Mouse (Mus musculus): Measurements from ENCODE around the gene Setd2. TPM values are rescaled to one million over a fixed set of nuclear protein-coding genes. Genes with fewer than 3 reads are reported as not detected.

Gene Setd2
- polyA plus RNA-seq, 1 experiment from 2014 or later = 29.0 TPM

GRCm38 (mm10) chr9:110644295-110644694, 111.9 kb downstream of the Setd2 start:
- Histone ChIP-seq H3K36me3 (ENCODE audit: control insufficient read depth, insufficient read depth, low read length) (no peaks in the 10 kb centered on the region), H3K9ac (ENCODE audit: low read length) (no peak overlapping the region), H3K27me3 (ENCODE audit: control insufficient read depth, insufficient read depth, low read length) (no peaks in the 10 kb centered on the region), H3K4me3 (replicated peaks; ENCODE audit: low read length) (no peak overlapping the region), H3K4me1 (ENCODE audit: control insufficient read depth, insufficient read depth, low read length) (no peaks in the 10 kb centered on the region), H3K9me3 (replicated peaks; ENCODE audit: control insufficient read depth, low read length) (no peaks in the 10 kb centered on the region), H3K4me2 (ENCODE audit: low read depth, low read length) (no peak overlapping the region), H3K27ac (ENCODE audit: low read length) (no peak overlapping the region)
- 88% methylated on average over 10 of the region's 10 CpGs for WGBS
- ATAC-seq (ENCODE audit: insufficient read depth, low FRiP score) = no peak

- no peaks in the 10 kb centered on the region for H3K4me1 ChIP-seq (ENCODE audit: control insufficient read depth, insufficient read depth, low read length)
- WGBS = 79% methylated on average over 9 of the region's 9 CpGs
- no peak overlapping the region for H3K27ac ChIP-seq (ENCODE audit: low read length)
- no peaks in the 10 kb centered on the region for H3K36me3 ChIP-seq (ENCODE audit: control insufficient read depth, insufficient read depth, low read length)
- no peak overlapping the region for H3K9ac ChIP-seq (ENCODE audit: low read length)
- no peak overlapping the region for H3K4me2 ChIP-seq (ENCODE audit: low read depth, low read length)
- no peaks in the 10 kb centered on the region for H3K9me3 ChIP-seq (replicated peaks; ENCODE audit: control insufficient read depth, low read length)
- no peak overlapping the region for H3K4me3 ChIP-seq (replicated peaks; ENCODE audit: low read length)
- H3K27me3 ChIP-seq (ENCODE audit: control insufficient read depth, insufficient read depth, low read length) = no peaks in the 10 kb centered on the region
- ATAC-seq (ENCODE audit: insufficient read depth, low FRiP score) = no peak
Measured at GRCm38 (mm10) chr9:110645219-110645618, 112.8 kb downstream of the Setd2 start.

GRCm38 (mm10) chr9:110649775-110650174, 117.4 kb downstream of the Setd2 start:
- H3K4me1 ChIP-seq (ENCODE audit: control insufficient read depth, insufficient read depth, low read length) = peaks cover 17% of the 10 kb centered on the region
- peaks cover 4% of the 10 kb centered on the region; the same call in 1 of the 2 replicates for H3K27me3 ChIP-seq (ENCODE audit: control insufficient read depth, insufficient read depth, low read length)
- no peaks in the 10 kb centered on the region for H3K9me3 ChIP-seq (replicated peaks; ENCODE audit: control insufficient read depth, low read length)
- H3K27ac ChIP-seq (ENCODE audit: low read length) = no peak overlapping the region
- no peak overlapping the region for H3K4me2 ChIP-seq (ENCODE audit: low read depth, low read length)
- no peaks in the 10 kb centered on the region for H3K36me3 ChIP-seq (ENCODE audit: control insufficient read depth, insufficient read depth, low read length)
- ATAC-seq (ENCODE audit: insufficient read depth, low FRiP score) = no peak
- no peak overlapping the region for H3K4me3 ChIP-seq (replicated peaks; ENCODE audit: low read length)
- no peak overlapping the region for H3K9ac ChIP-seq (ENCODE audit: low read length)

GRCm38 (mm10) chr9:110651931-110652722, 119.7 kb downstream of the Setd2 start:
- Histone ChIP-seq H3K9ac (ENCODE audit: low read length) (peak overlapping the region; percentile 83), H3K4me2 (ENCODE audit: low read depth, low read length) (peak overlapping the region; percentile 88), H3K36me3 (ENCODE audit: control insufficient read depth, insufficient read depth, low read length) (no peaks in the 10 kb centered on the region), H3K27me3 (ENCODE audit: control insufficient read depth, insufficient read depth, low read length) (peaks cover 4% of the 10 kb centered on the region; the same call in 1 of the 2 replicates), H3K27ac (ENCODE audit: low read length) (peak overlapping the region; percentile 88), H3K4me1 (ENCODE audit: control insufficient read depth, insufficient read depth, low read length) (peaks cover 22% of the 10 kb centered on the region), H3K9me3 (replicated peaks; ENCODE audit: control insufficient read depth, low read length) (no peaks in the 10 kb centered on the region), H3K4me3 (replicated peaks; ENCODE audit: low read length) (peak overlapping the region; percentile 70)
- no peak for ATAC-seq (ENCODE audit: insufficient read depth, low FRiP score)
- WGBS = 16% methylated on average over 13 of the region's 13 CpGs

- ATAC-seq (ENCODE audit: insufficient read depth, low FRiP score) = no peak
- 20% methylated on average over 14 of the region's 14 CpGs for WGBS
- peaks cover 26% of the 10 kb centered on the region for H3K4me1 ChIP-seq (ENCODE audit: control insufficient read depth, insufficient read depth, low read length)
- H3K9ac ChIP-seq (ENCODE audit: low read length) = peak overlapping the region; percentile 83
- peak overlapping the region; percentile 88 for H3K4me2 ChIP-seq (ENCODE audit: low read depth, low read length)
- H3K36me3 ChIP-seq (ENCODE audit: control insufficient read depth, insufficient read depth, low read length) = no peaks in the 10 kb centered on the region
- H3K27me3 ChIP-seq (ENCODE audit: control insufficient read depth, insufficient read depth, low read length) = peaks cover 4% of the 10 kb centered on the region; the same call in 1 of the 2 replicates
- no peaks in the 10 kb centered on the region for H3K9me3 ChIP-seq (replicated peaks; ENCODE audit: control insufficient read depth, low read length)
- H3K27ac ChIP-seq (ENCODE audit: low read length) = peak overlapping the region; percentile 88
- peak overlapping the region; percentile 70 for H3K4me3 ChIP-seq (replicated peaks; ENCODE audit: low read length)
Measured at GRCm38 (mm10) chr9:110652963-110653654, 120.7 kb downstream of the Setd2 start.

GRCm38 (mm10) chr9:110653655-110654461, 121.5 kb downstream of the Setd2 start, which contains the start of gene Nbeal2:
Gene Nbeal2, minus strand, starts transcription at chr9:110654161.
- no peaks in the 10 kb centered on the region for H3K36me3 ChIP-seq (ENCODE audit: control insufficient read depth, insufficient read depth, low read length)
- peak within 1 kb of the TSS; percentile 88 for H3K4me2 ChIP-seq (ENCODE audit: low read depth, low read length)
- peak; percentile 88 for ATAC-seq (ENCODE audit: insufficient read depth, low FRiP score)
- H3K27me3 ChIP-seq (ENCODE audit: control insufficient read depth, insufficient read depth, low read length) = peaks cover 4% of the 10 kb centered on the region; the same call in 1 of the 2 replicates
- H3K4me1 ChIP-seq (ENCODE audit: control insufficient read depth, insufficient read depth, low read length) = peaks cover 26% of the 10 kb centered on the region
- H3K4me3 ChIP-seq (replicated peaks; ENCODE audit: low read length) = peak within 1 kb of the TSS; percentile 70
- H3K9ac ChIP-seq (ENCODE audit: low read length) = peak within 1 kb of the TSS; percentile 83
- WGBS = under 1% methylated on average over 74 of the region's 75 CpGs
- no peaks in the 10 kb centered on the region for H3K9me3 ChIP-seq (replicated peaks; ENCODE audit: control insufficient read depth, low read length)
- H3K27ac ChIP-seq (ENCODE audit: low read length) = peak within 1 kb of the TSS; percentile 88

- Histone ChIP-seq H3K4me1 (ENCODE audit: control insufficient read depth, insufficient read depth, low read length) (peaks cover 26% of the 10 kb centered on the region), H3K4me3 (replicated peaks; ENCODE audit: low read length) (no peak overlapping the region), H3K27me3 (ENCODE audit: control insufficient read depth, insufficient read depth, low read length) (peaks cover 4% of the 10 kb centered on the region; the same call in 1 of the 2 replicates), H3K27ac (ENCODE audit: low read length) (peak overlapping the region; percentile 88), H3K9ac (ENCODE audit: low read length) (peak overlapping the region; percentile 55), H3K4me2 (ENCODE audit: low read depth, low read length) (peak overlapping the region; percentile 88), H3K9me3 (replicated peaks; ENCODE audit: control insufficient read depth, low read length) (no peaks in the 10 kb centered on the region), H3K36me3 (ENCODE audit: control insufficient read depth, insufficient read depth, low read length) (no peaks in the 10 kb centered on the region)
- 77% methylated on average over 19 of the region's 19 CpGs for WGBS
- ATAC-seq (ENCODE audit: insufficient read depth, low FRiP score) = no peak
Measured at GRCm38 (mm10) chr9:110654726-110655650, 122.6 kb downstream of the Setd2 start.

- peaks cover 26% of the 10 kb centered on the region for H3K4me1 ChIP-seq (ENCODE audit: control insufficient read depth, insufficient read depth, low read length)
- ATAC-seq (ENCODE audit: insufficient read depth, low FRiP score) = no peak
- WGBS = 77% methylated on average over 10 of the region's 10 CpGs
- H3K9me3 ChIP-seq (replicated peaks; ENCODE audit: control insufficient read depth, low read length) = no peaks in the 10 kb centered on the region
- peak overlapping the region; percentile 58 for H3K4me3 ChIP-seq (replicated peaks; ENCODE audit: low read length)
- peak overlapping the region; percentile 69 for H3K27ac ChIP-seq (ENCODE audit: low read length)
- peak overlapping the region; percentile 4; the same call in 1 of the 2 replicates for H3K9ac ChIP-seq (ENCODE audit: low read length)
- no peaks in the 10 kb centered on the region for H3K36me3 ChIP-seq (ENCODE audit: control insufficient read depth, insufficient read depth, low read length)
- H3K4me2 ChIP-seq (ENCODE audit: low read depth, low read length) = peak overlapping the region; percentile 47
- peaks cover 4% of the 10 kb centered on the region; the same call in 1 of the 2 replicates for H3K27me3 ChIP-seq (ENCODE audit: control insufficient read depth, insufficient read depth, low read length)
Measured at GRCm38 (mm10) chr9:110655651-110656007, 123.2 kb downstream of the Setd2 start.
